Mouse (Mus musculus) heart, adult 8-10 months (tissue): ENCODE data around the gene Kcnq4. TPM values are rescaled to one million over a fixed set of nuclear protein-coding genes. Genes with fewer than 3 reads are reported as not detected.
A peak's percentile ranks its signal among the peaks of the same experiment; 100 is the strongest.

Experiments used
- DNase-seq: peaks from one replicate; pipeline ENCODE4 v3.0.0; 2022; ENCODE audit warnings: low spot score
- total RNA-seq, 4 experiments: library from RNA; stranded (reverse); gene quantifications; 2 replicates each; pipeline ENCODE4 v1.2.4; 2022

Kcnq4 gene
- total RNA-seq, 4 experiments from 2014 or later = 1.6 to 2.4 (median 2.2) TPM

GRCm38 (mm10) chr4:120725516-120726090 is 22.8 kb downstream of the Kcnq4 start:
- DNase-seq = no peak

GRCm38 (mm10) chr4:120721574-120721973 is 26.8 kb downstream of the Kcnq4 start:
- DNase-seq = no peak

GRCm38 (mm10) chr4:120719152-120719551 is 29.3 kb downstream of the Kcnq4 start:
- no peak for DNase-seq

- DNase-seq = no peak
These were observed 30.8 kb downstream of the Kcnq4 start for GRCm38 (mm10) chr4:120717591-120717990.

- DNase-seq = no peak
These were observed 31.6 kb downstream of the Kcnq4 start for GRCm38 (mm10) chr4:120716765-120717164.

GRCm38 (mm10) chr4:120716141-120716571 is 32.3 kb downstream of the Kcnq4 start:
- DNase-seq = no peak

- no peak for DNase-seq
These were observed 34.4 kb downstream of the Kcnq4 start for GRCm38 (mm10) chr4:120713856-120714497.

- no peak for DNase-seq
These were observed 35.4 kb downstream of the Kcnq4 start for GRCm38 (mm10) chr4:120713021-120713420.

GRCm38 (mm10) chr4:120712236-120712635 is 36.2 kb downstream of the Kcnq4 start:
- no peak for DNase-seq

GRCm38 (mm10) chr4:120702511-120702910 is 45.9 kb downstream of the Kcnq4 start:
- DNase-seq = no peak

- DNase-seq = no peak
These were observed 46.4 kb downstream of the Kcnq4 start for GRCm38 (mm10) chr4:120702056-120702455.

- DNase-seq = no peak
These were observed 47.2 kb downstream of the Kcnq4 start for GRCm38 (mm10) chr4:120701180-120701579.

GRCm38 (mm10) chr4:120697799-120698484 is 50.5 kb downstream of the Kcnq4 start:
- no peak for DNase-seq

GRCm38 (mm10) chr4:120697353-120697752 is 51.1 kb downstream of the Kcnq4 start:
- DNase-seq = no peak

GRCm38 (mm10) chr4:120692717-120693116 is 55.7 kb downstream of the Kcnq4 start:
- peak; percentile 36 for DNase-seq

GRCm38 (mm10) chr4:120689317-120689716 is 59.1 kb downstream of the Kcnq4 start:
- no peak for DNase-seq

GRCm38 (mm10) chr4:120687282-120687681 is 61.1 kb downstream of the Kcnq4 start:
- DNase-seq = no peak

GRCm38 (mm10) chr4:120683278-120683997 is 65.0 kb downstream of the Kcnq4 start:
- no peak for DNase-seq

- DNase-seq = peak; percentile 28
These were observed 66.2 kb downstream of the Kcnq4 start for GRCm38 (mm10) chr4:120682168-120682567.

GRCm38 (mm10) chr4:120680953-120681352 is 67.5 kb downstream of the Kcnq4 start:
- peak; percentile 14 for DNase-seq

GRCm38 (mm10) chr4:120675640-120676039 is 72.8 kb downstream of the Kcnq4 start:
- DNase-seq = no peak

- DNase-seq = no peak
These were observed 73.5 kb downstream of the Kcnq4 start for GRCm38 (mm10) chr4:120674775-120675451.
